Mouse (Mus musculus) cortical plate, adult 2 months (tissue): ENCODE results near the gene Fam234b. TPM values are rescaled to one million over a fixed set of nuclear protein-coding genes. Genes with fewer than 3 reads are reported as not detected.

Experiments
- H3K27ac ChIP-seq: fragments of 200-500 bp; 2 replicates; pipeline ENCODE4 v1.5.1; 2012; ENCODE audit warnings: low read length, control low read depth, inconsistent platforms; ENCODE audit not compliant: insufficient read depth
- H3K4me1 ChIP-seq: fragments of 200-500 bp; 2 replicates; pipeline ENCODE4 v1.6.1; 2011; ENCODE audit warnings: low read length; ENCODE audit not compliant: control insufficient read depth, insufficient read depth
- H3K4me3 ChIP-seq: fragments of 200-500 bp; 2 replicates; pipeline ENCODE4 v1.5.1; 2011; ENCODE audit warnings: mild to moderate bottlenecking, low read length, control low read depth; ENCODE audit not compliant: insufficient read depth
- CTCF ChIP-seq: fragments of 200-500 bp; IDR thresholded peaks from 2 replicates; pipeline ENCODE4 v1.5.1; 2011; ENCODE audit warnings: mild to moderate bottlenecking, control low read depth, low read length; ENCODE audit not compliant: insufficient read depth; ENCODE audit errors: extremely low read depth
- POLR2A ChIP-seq: fragments of 200-500 bp; IDR thresholded peaks from 2 replicates; pipeline ENCODE4 v1.6.1; 2011; ENCODE audit warnings: mild to moderate bottlenecking, low read length, control low read depth; ENCODE audit not compliant: insufficient read depth; ENCODE audit errors: extremely low read depth
- polyA plus RNA-seq: library from polyadenylated mRNA; depleted of rRNA; stranded (reverse); fragments of >200 nt; gene quantifications from 2 replicates; pipeline ENCODE4 v1.2.3, GENCODE M21; 2012

The Fam234b gene
- polyA plus RNA-seq, 1 experiment, result 158 TPM

- no peak overlapping the region for H3K4me3 ChIP-seq
- H3K4me1 ChIP-seq, result no peaks in the 10 kb centered on the region
- TF ChIP-seq CTCF (no peak), POLR2A (no peak)
- H3K27ac ChIP-seq, result no peak overlapping the region
Measured at GRCm38 (mm10) chr6:135162311-135162710, 35.5 kb upstream of the Fam234b start.

GRCm38 (mm10) chr6:135162861-135163260, 34.9 kb upstream of the Fam234b start:
- no peak overlapping the region for H3K27ac ChIP-seq
- TF ChIP-seq POLR2A, result no peak
- no peak for TF ChIP-seq CTCF
- H3K4me1 ChIP-seq, result no peaks in the 10 kb centered on the region
- no peak overlapping the region for H3K4me3 ChIP-seq

GRCm38 (mm10) chr6:135165191-135165590, 32.6 kb upstream of the Fam234b start:
- H3K27ac ChIP-seq, result no peak overlapping the region
- H3K4me3 ChIP-seq, result no peak overlapping the region
- no peak for TF ChIP-seq CTCF
- TF ChIP-seq POLR2A, result no peak
- no peaks in the 10 kb centered on the region for H3K4me1 ChIP-seq

GRCm38 (mm10) chr6:135165706-135166105, 32.1 kb upstream of the Fam234b start:
- H3K27ac ChIP-seq, result no peak overlapping the region
- TF ChIP-seq CTCF, result no peak
- TF ChIP-seq POLR2A, result no peak
- H3K4me1 ChIP-seq, result no peaks in the 10 kb centered on the region
- H3K4me3 ChIP-seq, result no peak overlapping the region

- no peak overlapping the region for H3K4me3 ChIP-seq
- H3K27ac ChIP-seq, result no peak overlapping the region
- H3K4me1 ChIP-seq, result no peaks in the 10 kb centered on the region
- no peak for TF ChIP-seq POLR2A
- TF ChIP-seq CTCF, result no peak
Measured at GRCm38 (mm10) chr6:135166262-135166661, 31.5 kb upstream of the Fam234b start.

GRCm38 (mm10) chr6:135166712-135167111, 31.1 kb upstream of the Fam234b start:
- Histone ChIP-seq H3K4me3 (no peak overlapping the region; the same call in 1 of the 2 replicates), H3K4me1 (no peaks in the 10 kb centered on the region), H3K27ac (no peak overlapping the region)
- no peak for TF ChIP-seq CTCF
- TF ChIP-seq POLR2A, result no peak

GRCm38 (mm10) chr6:135167380-135168311, 30.1 kb upstream of the Fam234b start:
- Histone ChIP-seq H3K4me3 (peak overlapping the region; percentile 75), H3K27ac (peak overlapping the region; percentile 49), H3K4me1 (no peaks in the 10 kb centered on the region)
- TF ChIP-seq POLR2A (peak; percentile 76; the same call in 1 of the 2 replicates), CTCF (no peak)

- H3K4me1 ChIP-seq, result no peaks in the 10 kb centered on the region
- no peak overlapping the region for H3K27ac ChIP-seq
- peak overlapping the region; percentile 75 for H3K4me3 ChIP-seq
- TF ChIP-seq CTCF (no peak), POLR2A (no peak)
Measured at GRCm38 (mm10) chr6:135168471-135168870, 29.3 kb upstream of the Fam234b start.

GRCm38 (mm10) chr6:135169246-135169645, 28.5 kb upstream of the Fam234b start:
- Histone ChIP-seq H3K4me3 (no peak overlapping the region), H3K27ac (no peak overlapping the region), H3K4me1 (no peaks in the 10 kb centered on the region)
- TF ChIP-seq CTCF (no peak), POLR2A (no peak)

GRCm38 (mm10) chr6:135171736-135172135, 26.0 kb upstream of the Fam234b start:
- no peak overlapping the region for H3K27ac ChIP-seq
- TF ChIP-seq CTCF, result no peak
- TF ChIP-seq POLR2A, result no peak
- no peaks in the 10 kb centered on the region for H3K4me1 ChIP-seq
- H3K4me3 ChIP-seq, result no peak overlapping the region
